Mouse (Mus musculus): ENCODE results near the gene E130308A19Rik. TPM values are rescaled to one million over a fixed set of nuclear protein-coding genes. Genes with fewer than 3 reads are reported as not detected.

The E130308A19Rik gene
- 45.7 and 45.8 TPM in 2 replicates for polyA plus RNA-seq (2015; fragmentation: Nextera tagmentation; extraction: Ambion mirVana)

GRCm38 (mm10) chr4:59625998-59626910, at the start of gene E130308A19Rik:
Gene E130308A19Rik, plus strand, starts transcription at chr4:59626211.
- peak; percentile 93 for ATAC-seq (ENCODE audit: low FRiP score)
- Histone ChIP-seq H3K27ac (replicated peaks) (peak within 1 kb of the TSS; percentile 93), H3K4me1 (peaks cover 25% of the 10 kb centered on the region), H3K4me3 (replicated peaks) (peak within 1 kb of the TSS; percentile 95), H3K9me3 (replicated peaks) (no peaks in the 10 kb centered on the region), H3K4me2 (peak within 1 kb of the TSS; percentile 68), H3K27me3 (replicated peaks) (no peaks in the 10 kb centered on the region), H3K9ac (replicated peaks) (peak within 1 kb of the TSS; percentile 97), H3K36me3 (no peaks in the 10 kb centered on the region)
- WGBS, result under 1% methylated on average over 75 of the region's 120 CpGs

GRCm38 (mm10) chr4:59580495-59581281, 45.3 kb upstream of the E130308A19Rik start:
- Histone ChIP-seq H3K27ac (replicated peaks) (peak overlapping the region; percentile 93), H3K9me3 (replicated peaks) (no peaks in the 10 kb centered on the region), H3K4me1 (peaks cover 20% of the 10 kb centered on the region), H3K9ac (replicated peaks) (peak overlapping the region; percentile 68), H3K4me3 (replicated peaks) (peak overlapping the region; percentile 66), H3K36me3 (no peaks in the 10 kb centered on the region), H3K27me3 (replicated peaks) (no peaks in the 10 kb centered on the region), H3K4me2 (peak overlapping the region; percentile 72)
- under 1% methylated on average over 23 of the region's 23 CpGs for WGBS
- peak; percentile 66 for ATAC-seq (ENCODE audit: low FRiP score)

- WGBS, result under 1% methylated on average over 61 of the region's 61 CpGs
- Histone ChIP-seq H3K9ac (replicated peaks) (peak within 1 kb of the TSS; percentile 68), H3K9me3 (replicated peaks) (no peaks in the 10 kb centered on the region), H3K4me1 (peaks cover 20% of the 10 kb centered on the region), H3K4me3 (replicated peaks) (peak within 1 kb of the TSS; percentile 66), H3K4me2 (peak within 1 kb of the TSS; percentile 72), H3K36me3 (no peaks in the 10 kb centered on the region), H3K27me3 (replicated peaks) (no peaks in the 10 kb centered on the region), H3K27ac (replicated peaks) (peak within 1 kb of the TSS; percentile 93)
- ATAC-seq (ENCODE audit: low FRiP score), result peak; percentile 95
Measured at GRCm38 (mm10) chr4:59581314-59582185, 44.5 kb upstream of the E130308A19Rik start, which contains the start of gene Hsdl2. Gene Hsdl2, plus strand, starts transcription at chr4:59581563.

GRCm38 (mm10) chr4:59582186-59582585, 43.8 kb upstream of the E130308A19Rik start:
- H3K27ac ChIP-seq (replicated peaks), result no peak overlapping the region
- 29% methylated on average over 6 of the region's 6 CpGs for WGBS
- no peak for ATAC-seq (ENCODE audit: low FRiP score)
- H3K4me2 ChIP-seq, result peak overlapping the region; percentile 72
- H3K4me3 ChIP-seq (replicated peaks), result peak overlapping the region; percentile 66
- no peaks in the 10 kb centered on the region for H3K36me3 ChIP-seq
- H3K27me3 ChIP-seq (replicated peaks), result no peaks in the 10 kb centered on the region
- H3K9ac ChIP-seq (replicated peaks), result peak overlapping the region; percentile 53; the same call in 1 of the 2 replicates
- no peaks in the 10 kb centered on the region for H3K9me3 ChIP-seq (replicated peaks)
- peaks cover 20% of the 10 kb centered on the region for H3K4me1 ChIP-seq

- H3K9me3 ChIP-seq (replicated peaks), result no peaks in the 10 kb centered on the region
- H3K4me3 ChIP-seq (replicated peaks), result no peak overlapping the region
- no peaks in the 10 kb centered on the region for H3K27me3 ChIP-seq (replicated peaks)
- peaks cover 10% of the 10 kb centered on the region for H3K4me1 ChIP-seq
- H3K9ac ChIP-seq (replicated peaks), result no peak overlapping the region
- H3K36me3 ChIP-seq, result no peaks in the 10 kb centered on the region
- 77% methylated on average over 5 of the region's 5 CpGs for WGBS
- H3K27ac ChIP-seq (replicated peaks), result no peak overlapping the region
- ATAC-seq (ENCODE audit: low FRiP score), result no peak
- H3K4me2 ChIP-seq, result no peak overlapping the region
Measured at GRCm38 (mm10) chr4:59585097-59585496, 40.9 kb upstream of the E130308A19Rik start.

GRCm38 (mm10) chr4:59587215-59587871, 38.7 kb upstream of the E130308A19Rik start:
- WGBS, result 85% methylated on average over 2 of the region's 2 CpGs
- Histone ChIP-seq H3K9ac (replicated peaks) (no peak overlapping the region), H3K4me1 (peaks cover under 1% of the 10 kb centered on the region), H3K36me3 (no peaks in the 10 kb centered on the region), H3K27me3 (replicated peaks) (no peaks in the 10 kb centered on the region), H3K4me3 (replicated peaks) (no peak overlapping the region), H3K27ac (replicated peaks) (no peak overlapping the region), H3K4me2 (no peak overlapping the region), H3K9me3 (replicated peaks) (no peaks in the 10 kb centered on the region)
- no peak for ATAC-seq (ENCODE audit: low FRiP score)

- 95% methylated on average over 1 of the region's 1 CpGs for WGBS
- no peak overlapping the region for H3K4me3 ChIP-seq (replicated peaks)
- no peaks in the 10 kb centered on the region for H3K4me1 ChIP-seq
- no peak overlapping the region for H3K27ac ChIP-seq (replicated peaks)
- no peaks in the 10 kb centered on the region for H3K9me3 ChIP-seq (replicated peaks)
- H3K4me2 ChIP-seq, result no peak overlapping the region
- H3K36me3 ChIP-seq, result no peaks in the 10 kb centered on the region
- no peak overlapping the region for H3K9ac ChIP-seq (replicated peaks)
- ATAC-seq (ENCODE audit: low FRiP score), result no peak
- H3K27me3 ChIP-seq (replicated peaks), result no peaks in the 10 kb centered on the region
Measured at GRCm38 (mm10) chr4:59587872-59588226, 38.2 kb upstream of the E130308A19Rik start.

GRCm38 (mm10) chr4:59594614-59595013, 31.4 kb upstream of the E130308A19Rik start:
- H3K27me3 ChIP-seq (replicated peaks), result no peaks in the 10 kb centered on the region
- no peak overlapping the region for H3K27ac ChIP-seq (replicated peaks)
- H3K36me3 ChIP-seq, result peaks cover 12% of the 10 kb centered on the region; the same call in 1 of the 2 replicates
- ATAC-seq (ENCODE audit: low FRiP score), result no peak
- WGBS, result 85% methylated on average over 2 of the region's 2 CpGs
- no peak overlapping the region for H3K4me2 ChIP-seq
- no peak overlapping the region for H3K4me3 ChIP-seq (replicated peaks)
- H3K9ac ChIP-seq (replicated peaks), result no peak overlapping the region
- no peaks in the 10 kb centered on the region for H3K4me1 ChIP-seq
- no peaks in the 10 kb centered on the region for H3K9me3 ChIP-seq (replicated peaks)

- Histone ChIP-seq H3K4me3 (replicated peaks) (no peak overlapping the region), H3K9ac (replicated peaks) (no peak overlapping the region), H3K4me1 (no peaks in the 10 kb centered on the region), H3K27ac (replicated peaks) (no peak overlapping the region), H3K4me2 (no peak overlapping the region), H3K36me3 (peaks cover 15% of the 10 kb centered on the region; the same call in 1 of the 2 replicates), H3K9me3 (replicated peaks) (no peaks in the 10 kb centered on the region), H3K27me3 (replicated peaks) (no peaks in the 10 kb centered on the region)
- no peak for ATAC-seq (ENCODE audit: low FRiP score)
- 86% methylated on average over 2 of the region's 2 CpGs for WGBS
Measured at GRCm38 (mm10) chr4:59596556-59596955, 29.5 kb upstream of the E130308A19Rik start.

GRCm38 (mm10) chr4:59602704-59603103, 23.3 kb upstream of the E130308A19Rik start:
- no peak overlapping the region for H3K4me2 ChIP-seq
- 89% methylated on average over 4 of the region's 4 CpGs for WGBS
- H3K27ac ChIP-seq (replicated peaks), result no peak overlapping the region
- no peak overlapping the region for H3K9ac ChIP-seq (replicated peaks)
- no peak overlapping the region for H3K4me3 ChIP-seq (replicated peaks)
- no peaks in the 10 kb centered on the region for H3K4me1 ChIP-seq
- no peak for ATAC-seq (ENCODE audit: low FRiP score)
- no peaks in the 10 kb centered on the region for H3K9me3 ChIP-seq (replicated peaks)
- H3K36me3 ChIP-seq, result peaks cover 12% of the 10 kb centered on the region
- no peaks in the 10 kb centered on the region for H3K27me3 ChIP-seq (replicated peaks)

Data from neural tube, embryonic 15.5 days (tissue).